ENCODE assay signal across 8 mouse cellular contexts in genomic region chr1:190976887-190977573, GRCm38 (mm10). TPM values are rescaled to one million over a fixed set of nuclear protein-coding genes. Genes with fewer than 3 reads are reported as not detected.
DNase-seq lines count a peak whose midpoint lies in the region; ATAC-seq and TF ChIP-seq lines count a peak whose summit lies in the region.
"Had no signal": no experiment of that assay in that cellular context is flagged by ENCODE, and none has a peak within 500 bp of the region (broad histone marks: within the 10 kb centered on the region; RNA-seq: fewer than 3 reads in every experiment).

No protein-coding gene starts in this region.

- peaks cover 32% of the 10 kb centered on the region; the same call in 1 of the 2 replicates for H3K36me3 ChIP-seq in lung, embryonic 14.5 days (ENCODE audit: insufficient read depth)
- H3K36me3 ChIP-seq in lung, postnatal 0 days (ENCODE audit: insufficient read depth, low read length): no peaks in the 10 kb centered on the region
- peaks cover 32% of the 10 kb centered on the region for H3K36me3 ChIP-seq in forebrain, embryonic 12.5 days (replicated peaks)
- H3K36me3 ChIP-seq in intestine, postnatal 0 days (ENCODE audit: control insufficient read depth, insufficient read depth): no peaks in the 10 kb centered on the region
- H3K36me3 ChIP-seq in stomach, embryonic 15.5 days: no peaks in the 10 kb centered on the region

- TF ChIP-seq CTCF in lung, embryonic 14.5 days (IDR thresholded peaks at IDR 0.05; ENCODE audit: low read depth): no peak
- TF ChIP-seq CTCF in lung, postnatal 0 days (IDR thresholded peaks at IDR 0.05): no peak
- no peak for TF ChIP-seq CTCF in intestine, postnatal 0 days (IDR thresholded peaks at IDR 0.05; ENCODE audit: low read depth)

- WGBS in lung, embryonic 14.5 days: 28% methylated on average over 11 of the region's 11 CpGs
- 46% methylated on average over 11 of the region's 11 CpGs for WGBS in lung, postnatal 0 days
- WGBS in forebrain, embryonic 12.5 days: 63% methylated on average over 11 of the region's 11 CpGs
- WGBS in intestine, postnatal 0 days: 38% methylated on average over 11 of the region's 11 CpGs
- WGBS in stomach, embryonic 15.5 days: 41% methylated on average over 11 of the region's 11 CpGs

- no peak for ATAC-seq in lung, embryonic 14.5 days (ENCODE audit: insufficient read depth)
- ATAC-seq in lung, postnatal 0 days: no peak
- no peak for ATAC-seq in forebrain, embryonic 12.5 days (ENCODE audit: low FRiP score)
- ATAC-seq in intestine, postnatal 0 days: no peak
- no peak for ATAC-seq in stomach, embryonic 15.5 days (ENCODE audit: insufficient read depth, low FRiP score, low read depth)

- H3K27me3 ChIP-seq in lung, embryonic 14.5 days (ENCODE audit: insufficient read depth, low read length): no peaks in the 10 kb centered on the region
- no peaks in the 10 kb centered on the region for H3K27me3 ChIP-seq in lung, postnatal 0 days (replicated peaks; ENCODE audit: insufficient read depth, low read length)
- no peaks in the 10 kb centered on the region for H3K27me3 ChIP-seq in forebrain, embryonic 12.5 days
- H3K27me3 ChIP-seq in intestine, postnatal 0 days (replicated peaks; ENCODE audit: control insufficient read depth, insufficient read depth, low read length): peaks cover 4% of the 10 kb centered on the region
- H3K27me3 ChIP-seq in stomach, embryonic 15.5 days (replicated peaks): no peaks in the 10 kb centered on the region

- H3K9ac ChIP-seq in lung, embryonic 14.5 days: peak overlapping the region; percentile 87
- no peak overlapping the region for H3K9ac ChIP-seq in lung, postnatal 0 days (replicated peaks; ENCODE audit: low read depth)
- peak overlapping the region; percentile 90 for H3K9ac ChIP-seq in forebrain, embryonic 12.5 days
- H3K9ac ChIP-seq in intestine, postnatal 0 days (ENCODE audit: low read depth, low read length): no peak overlapping the region
- no peak overlapping the region for H3K9ac ChIP-seq in stomach, embryonic 15.5 days

- peak; percentile 29 for DNase-seq in lung, embryonic 14.5 days
- DNase-seq in lung, postnatal 0 days (ENCODE audit: low spot score): no peak
- DNase-seq in urinary bladder, postnatal 36 days (ENCODE audit: low spot score in 2 of 2): no peak
- no peak for DNase-seq in testis, postnatal 14 days (ENCODE audit: low spot score)

- H3K9me3 ChIP-seq in lung, embryonic 14.5 days (ENCODE audit: low read depth, low read length): no peaks in the 10 kb centered on the region
- no peaks in the 10 kb centered on the region for H3K9me3 ChIP-seq in lung, postnatal 0 days (ENCODE audit: low read length)
- no peaks in the 10 kb centered on the region for H3K9me3 ChIP-seq in forebrain, embryonic 12.5 days
- H3K9me3 ChIP-seq in intestine, postnatal 0 days (ENCODE audit: control insufficient read depth): no peaks in the 10 kb centered on the region
- no peaks in the 10 kb centered on the region for H3K9me3 ChIP-seq in stomach, embryonic 15.5 days

- peak overlapping the region; percentile 67 for H3K4me3 ChIP-seq in lung, embryonic 14.5 days (ENCODE audit: low read depth, low read length)
- H3K4me3 ChIP-seq in lung, postnatal 0 days (ENCODE audit: low read depth, low read length): no peak overlapping the region
- peak overlapping the region; percentile 70 for H3K4me3 ChIP-seq in forebrain, embryonic 12.5 days (replicated peaks)
- H3K4me3 ChIP-seq in intestine, postnatal 0 days (ENCODE audit: low read depth, low read length): no peak overlapping the region
- peak overlapping the region; percentile 66; the same call in 1 of the 2 replicates for H3K4me3 ChIP-seq in stomach, embryonic 15.5 days (replicated peaks)
- H3K4me3 ChIP-seq: erythroblast, embryonic 14.5 days had no signal

- H3K4me1 ChIP-seq in lung, embryonic 14.5 days (ENCODE audit: insufficient read depth): peaks cover 13% of the 10 kb centered on the region
- H3K4me1 ChIP-seq in lung, postnatal 0 days (ENCODE audit: insufficient read depth, low read depth, low read length): peaks cover 3% of the 10 kb centered on the region; the same call in 1 of the 2 replicates
- H3K4me1 ChIP-seq in forebrain, embryonic 12.5 days: peaks cover 37% of the 10 kb centered on the region
- H3K4me1 ChIP-seq in intestine, postnatal 0 days (replicated peaks; ENCODE audit: control insufficient read depth, insufficient read depth, low read length): peaks cover 16% of the 10 kb centered on the region; the same call in 1 of the 2 replicates
- peaks cover 13% of the 10 kb centered on the region; the same call in 1 of the 2 replicates for H3K4me1 ChIP-seq in stomach, embryonic 15.5 days

- H3K27ac ChIP-seq in lung, embryonic 14.5 days (ENCODE audit: low read depth): no peak overlapping the region
- no peak overlapping the region for H3K27ac ChIP-seq in lung, postnatal 0 days (ENCODE audit: low read length)
- H3K27ac ChIP-seq in forebrain, embryonic 12.5 days: no peak overlapping the region; the same call in 1 of the 2 replicates
- no peak overlapping the region for H3K27ac ChIP-seq in intestine, postnatal 0 days (ENCODE audit: low read depth, low read length)
- no peak overlapping the region for H3K27ac ChIP-seq in stomach, embryonic 15.5 days

- TF ChIP-seq EP300 in lung, postnatal 0 days (IDR thresholded peaks at IDR 0.05): no peak

- H3K4me2 ChIP-seq in lung, embryonic 14.5 days: peak overlapping the region; percentile 98
- H3K4me2 ChIP-seq in lung, postnatal 0 days (replicated peaks; ENCODE audit: low read depth, low read length): no peak overlapping the region
- H3K4me2 ChIP-seq in forebrain, embryonic 12.5 days: peak overlapping the region; percentile 98
- 0 out of 2 replicates have a peak overlapping the region, but pooled peaks have one; percentile 17 for H3K4me2 ChIP-seq in intestine, postnatal 0 days (replicated peaks; ENCODE audit: low read depth)
- peak overlapping the region; percentile 86 for H3K4me2 ChIP-seq in stomach, embryonic 15.5 days

RNA-seq across cellular contexts. Expression of gene Vash2, which starts 2.1 kb away (rescaled TPM):
- polyA plus RNA-seq in lung, embryonic 14.5 days (2014; fragmentation: Nextera tagmentation; extraction: Ambion mirVana): 38.1 and 40.6 TPM in 2 replicates
- 4.2 and 4.3 TPM in 2 replicates for polyA plus RNA-seq in lung, postnatal 0 days (2015; fragmentation: Nextera tagmentation; extraction: Ambion mirVana)
- 65.0 and 65.5 TPM in 2 replicates for polyA plus RNA-seq in forebrain, embryonic 12.5 days (2016; fragmentation: Nextera tagmentation; extraction: Ambion mirVana)
- polyA plus RNA-seq in intestine, postnatal 0 days (2015; fragmentation: Nextera tagmentation; extraction: Ambion mirVana): 3.5 and 3.9 TPM in 2 replicates
- 18.5 and 20.1 TPM in 2 replicates for polyA plus RNA-seq in stomach, embryonic 15.5 days (2015; fragmentation: Nextera tagmentation; extraction: Ambion mirVana)

RNA-seq across cellular contexts. Expression of gene Flvcr1, which starts 48.9 kb away (rescaled TPM):
- 8.4 and 9.9 TPM in 2 replicates for polyA plus RNA-seq in lung, embryonic 14.5 days (2014; fragmentation: Nextera tagmentation; extraction: Ambion mirVana)
- polyA plus RNA-seq in lung, postnatal 0 days (2015; fragmentation: Nextera tagmentation; extraction: Ambion mirVana): 7.8 and 7.9 TPM in 2 replicates
- polyA plus RNA-seq in forebrain, embryonic 12.5 days (2016; fragmentation: Nextera tagmentation; extraction: Ambion mirVana): 9.7 and 11.5 TPM in 2 replicates
- 57.4 and 65.5 TPM in 2 replicates for polyA plus RNA-seq in intestine, postnatal 0 days (2015; fragmentation: Nextera tagmentation; extraction: Ambion mirVana)
- 6.4 TPM in 2 replicates for polyA plus RNA-seq in stomach, embryonic 15.5 days (2015; fragmentation: Nextera tagmentation; extraction: Ambion mirVana)

RNA-seq across cellular contexts. Expression of gene Angel2, which starts 52.1 kb away (rescaled TPM):
- polyA plus RNA-seq in lung, embryonic 14.5 days (2014; fragmentation: Nextera tagmentation; extraction: Ambion mirVana): 45.3 and 47.6 TPM in 2 replicates
- 37.7 and 40.4 TPM in 2 replicates for polyA plus RNA-seq in lung, postnatal 0 days (2015; fragmentation: Nextera tagmentation; extraction: Ambion mirVana)
- 63.7 and 65.3 TPM in 2 replicates for polyA plus RNA-seq in forebrain, embryonic 12.5 days (2016; fragmentation: Nextera tagmentation; extraction: Ambion mirVana)
- polyA plus RNA-seq in intestine, postnatal 0 days (2015; fragmentation: Nextera tagmentation; extraction: Ambion mirVana): 23.2 and 23.8 TPM in 2 replicates
- polyA plus RNA-seq in stomach, embryonic 15.5 days (2015; fragmentation: Nextera tagmentation; extraction: Ambion mirVana): 35.1 and 37.5 TPM in 2 replicates

RNA-seq across cellular contexts. Expression of gene Spata45, which starts 59.4 kb away (rescaled TPM):
- polyA plus RNA-seq in lung, embryonic 14.5 days (2014; fragmentation: Nextera tagmentation; extraction: Ambion mirVana): not detected in 2 replicates
- polyA plus RNA-seq in lung, postnatal 0 days (2015; fragmentation: Nextera tagmentation; extraction: Ambion mirVana): not detected in 2 replicates
- polyA plus RNA-seq in forebrain, embryonic 12.5 days (2016; fragmentation: Nextera tagmentation; extraction: Ambion mirVana): not detected in 2 replicates
- polyA plus RNA-seq in intestine, postnatal 0 days (2015; fragmentation: Nextera tagmentation; extraction: Ambion mirVana): 1.1 TPM in 2 replicates
- not detected in 2 replicates for polyA plus RNA-seq in stomach, embryonic 15.5 days (2015; fragmentation: Nextera tagmentation; extraction: Ambion mirVana)
- polyA plus RNA-seq: erythroblast, embryonic 14.5 days had no signal

Comparison
In these comparisons a context has a peak if more than half of its experiments do, and no peak if none do; other contexts are left out.
1. H3K4me3 ChIP-seq: peak in lung, embryonic 14.5 days (single experiment), forebrain, embryonic 12.5 days (single experiment) and stomach, embryonic 15.5 days (single experiment); none in lung, postnatal 0 days (single experiment) and intestine, postnatal 0 days (single experiment).
2. H3K9ac ChIP-seq: peak in lung, embryonic 14.5 days (single experiment) and forebrain, embryonic 12.5 days (single experiment); none in lung, postnatal 0 days (single experiment), intestine, postnatal 0 days (single experiment) and stomach, embryonic 15.5 days (single experiment).